8 mouse cellular contexts compared by ENCODE assay signal in genomic region chr11:12038470-12038985, GRCm38 (mm10). TPM values are rescaled to one million over a fixed set of nuclear protein-coding genes. Genes with fewer than 3 reads are reported as not detected.
DNase-seq lines count a peak whose midpoint lies in the region; ATAC-seq and TF ChIP-seq lines count a peak whose summit lies in the region.

TSS of gene Grb10 (minus strand) at chr11:12038683.

- no peaks in the 10 kb centered on the region for H3K9me3 ChIP-seq in hindbrain, postnatal 0 days (ENCODE audit: low read length)
- H3K9me3 ChIP-seq in midbrain, embryonic 10.5 days (replicated peaks) = no peaks in the 10 kb centered on the region

- peak within 1 kb of the TSS; percentile 49; the same call in 1 of the 2 replicates for H3K9ac ChIP-seq in hindbrain, postnatal 0 days (replicated peaks; ENCODE audit: low read length)

- no peak for TF ChIP-seq CTCF in hindbrain, postnatal 0 days (IDR thresholded peaks at IDR 0.05; ENCODE audit: low read depth)

- WGBS in hindbrain, postnatal 0 days = 27% methylated on average over 10 of the region's 10 CpGs
- WGBS in midbrain, embryonic 10.5 days = 19% methylated on average over 10 of the region's 10 CpGs

- H3K4me2 ChIP-seq in hindbrain, postnatal 0 days (ENCODE audit: low read depth, low read length) = peak within 1 kb of the TSS; percentile 53

- H3K4me1 ChIP-seq in hindbrain, postnatal 0 days (ENCODE audit: insufficient read depth, low read length) = no peaks in the 10 kb centered on the region
- H3K4me1 ChIP-seq in midbrain, embryonic 10.5 days = peaks cover 13% of the 10 kb centered on the region; the same call in 1 of the 2 replicates

- no peak for ATAC-seq in hindbrain, postnatal 0 days

- H3K4me3 ChIP-seq in hindbrain, postnatal 0 days (ENCODE audit: low read length) = peak within 1 kb of the TSS; percentile 43
- peak within 1 kb of the TSS; percentile 75 for H3K4me3 ChIP-seq in midbrain, embryonic 10.5 days

- no peak within 1 kb of the TSS for H3K27ac ChIP-seq in hindbrain, postnatal 0 days
- peak within 1 kb of the TSS; percentile 97 for H3K27ac ChIP-seq in midbrain, embryonic 10.5 days (replicated peaks)

- H3K36me3 ChIP-seq in hindbrain, postnatal 0 days (ENCODE audit: insufficient read depth, low read length) = no peaks in the 10 kb centered on the region
- 0 out of 2 replicates have a peak, but pooled peaks cover 7% of the 10 kb centered on the region for H3K36me3 ChIP-seq in midbrain, embryonic 10.5 days

- peaks cover 73% of the 10 kb centered on the region for H3K27me3 ChIP-seq in hindbrain, postnatal 0 days (ENCODE audit: insufficient read depth, low read length)
- peaks cover 99% of the 10 kb centered on the region for H3K27me3 ChIP-seq in midbrain, embryonic 10.5 days (ENCODE audit: low read depth, poor library complexity, severe bottlenecking)

- peak; percentile 36 for DNase-seq in heart, adult 11 months
- DNase-seq in heart, adult 9 months (ENCODE audit: low spot score in 2 of 2) = no peak
- DNase-seq in adrenal gland, postnatal 25 days = no peak
- DNase-seq in gastrocnemius, postnatal 10 days = no peak
- DNase-seq in hindbrain, postnatal 0 days (ENCODE audit: low spot score) = no peak
- no peak for DNase-seq in midbrain, embryonic 10.5 days (ENCODE audit: low spot score)
- DNase-seq in Muller cell, postnatal 12 days (ENCODE audit: inconsistent ontology term) = no peak
- DNase-seq in natural killer cell, adult 2 months (ENCODE audit: low spot score in 2 of 2) = no peak

RNA-seq across cellular contexts. Expression of gene Grb10, which starts in this region (rescaled TPM):
- total RNA-seq in adrenal gland, postnatal 25 days (2021) = 103 and 108 TPM in 2 replicates
- 100 to 1,000 TPM; 410 to 422 TPM for total RNA-seq in gastrocnemius, postnatal 10 days (2021)
- total RNA-seq in hindbrain, postnatal 0 days (2014; rRNA removed) = 92.9 and 111 TPM in 2 replicates
- polyA plus RNA-seq in hindbrain, postnatal 0 days (2015; fragmentation: Nextera tagmentation; extraction: Ambion mirVana) = 45.6 and 48.7 TPM in 2 replicates
- 441 and 449 TPM in 2 replicates for polyA plus RNA-seq in midbrain, embryonic 10.5 days (2016; fragmentation: Nextera tagmentation; extraction: Ambion mirVana)
